Mouse (Mus musculus) cerebellum, adult 9-10 months (tissue): ENCODE data around the gene Diablo.

Source experiments
- DNase-seq: peaks from one replicate; pipeline ENCODE4 v3.0.0; 2022

Gene Diablo

GRCm38 (mm10) chr5:123499717-123500116 lies 24.3 kb downstream of the Diablo start:
- peak; percentile 67 for DNase-seq

DNA sequence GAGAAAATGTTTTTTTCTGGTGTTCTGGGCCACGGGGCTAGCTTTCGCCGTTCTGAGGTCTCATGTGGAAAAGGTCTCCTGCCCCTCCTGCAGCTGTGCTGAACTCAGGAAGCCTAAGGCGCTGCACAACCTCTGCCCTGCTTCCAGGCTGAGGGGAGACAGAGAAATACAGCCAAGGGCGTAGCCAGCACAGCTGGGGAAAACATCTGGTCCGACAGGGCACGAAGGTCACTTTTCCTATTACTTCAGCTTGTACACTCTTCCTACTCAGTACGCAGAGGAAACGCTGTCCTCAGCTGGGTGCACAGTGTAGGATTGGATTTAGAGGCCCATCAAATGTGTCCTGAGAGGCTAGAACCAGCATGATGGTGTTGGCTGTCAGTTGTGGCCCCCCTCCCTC lies 34.0 kb downstream of the Diablo start:
- DNase-seq: no peak

- no peak for DNase-seq
Measured at GRCm38 (mm10) chr5:123489112-123489785, 34.7 kb downstream of the Diablo start, which contains the start of the genes Lrrc43 and Il31. Lrrc43 (plus strand) TSS chr5:123489305. Il31 (minus strand) TSS chr5:123489489.

DNA sequence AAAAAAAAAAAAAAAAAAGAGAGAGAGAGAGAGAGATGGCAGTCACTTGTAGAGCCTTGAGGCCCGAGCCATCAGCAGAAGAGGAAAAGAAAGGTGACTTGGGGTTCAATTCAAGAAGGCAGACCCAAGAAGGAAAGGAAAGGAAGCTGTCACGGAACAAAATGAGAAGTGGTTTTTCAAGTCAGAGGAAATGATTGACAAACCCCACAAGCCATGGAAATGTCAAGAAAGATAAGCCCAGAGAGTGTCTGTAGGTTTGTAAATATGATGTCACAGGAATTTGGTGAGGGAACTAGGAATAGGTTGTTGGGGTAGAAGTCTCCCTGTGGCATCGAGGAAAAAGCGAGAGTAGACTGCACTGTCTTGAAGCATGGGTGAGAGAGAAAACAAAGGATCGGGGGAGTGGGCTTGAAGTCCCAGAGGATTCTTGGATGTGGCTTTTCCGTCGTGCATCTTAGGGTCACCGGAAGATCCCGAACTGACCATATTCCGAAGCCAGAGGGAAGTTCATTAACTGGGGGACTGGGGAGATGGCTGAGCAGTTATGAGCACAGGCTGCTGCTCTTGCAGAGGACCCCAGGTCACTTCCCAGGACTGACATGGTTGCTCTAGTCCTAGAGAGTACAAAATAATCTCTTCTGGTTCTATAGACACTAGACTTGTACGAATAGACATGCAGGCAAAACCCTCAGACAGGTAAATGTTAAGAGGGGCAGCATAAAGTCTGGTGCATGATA lies 36.1 kb downstream of the Diablo start:
- DNase-seq: no peak

GRCm38 (mm10) chr5:123473817-123474216 lies 50.2 kb downstream of the Diablo start:
- DNase-seq: no peak

- no peak for DNase-seq
Measured at GRCm38 (mm10) chr5:123470784-123471400, 53.1 kb downstream of the Diablo start.

DNA sequence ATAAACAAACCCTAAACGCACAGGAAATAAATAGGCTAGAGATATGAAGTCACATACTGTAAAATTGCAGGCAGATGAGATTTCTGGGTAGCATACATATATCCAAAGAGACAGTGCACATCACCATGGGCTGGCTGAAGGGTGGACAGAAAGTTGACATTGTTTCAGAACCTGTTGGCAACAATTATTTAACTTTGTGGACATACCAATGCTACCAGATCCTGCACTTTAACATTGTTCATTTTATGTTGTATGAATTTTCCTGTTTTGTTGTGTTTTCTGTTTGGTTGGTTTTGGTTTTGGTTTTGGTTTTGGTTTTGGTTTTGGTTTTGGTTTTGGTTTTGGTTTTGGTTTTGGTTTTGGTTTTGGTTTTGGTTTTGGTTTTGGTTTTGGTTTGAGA lies 59.3 kb downstream of the Diablo start:
- DNase-seq: no peak

DNA sequence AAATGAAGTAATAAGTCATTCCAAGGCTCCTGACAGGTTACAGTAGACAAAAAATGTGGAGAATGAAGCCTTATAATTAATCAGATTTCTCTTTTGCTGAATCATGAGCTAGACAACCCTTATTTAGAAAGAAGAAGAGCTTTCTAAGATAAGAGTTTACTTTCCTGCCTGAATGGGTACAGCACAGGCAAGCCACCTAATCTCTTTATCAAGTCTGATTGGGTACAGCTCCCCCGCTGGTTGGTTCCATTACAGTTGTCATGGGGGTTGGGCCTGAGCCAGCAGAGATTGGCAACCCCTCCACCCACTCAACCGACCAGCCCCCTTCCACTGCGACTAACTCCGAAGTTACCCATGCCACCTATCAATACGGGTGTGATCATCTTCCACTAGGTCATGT lies 62.6 kb downstream of the Diablo start:
- DNase-seq: no peak
